In genomic region chr10:59901986-59902605, GRCm38 (mm10) we compare ENCODE assay signal across 9 mouse cellular contexts. TPM values are rescaled to one million over a fixed set of nuclear protein-coding genes. Genes with fewer than 3 reads are reported as not detected.
DNase-seq lines count a peak whose midpoint lies in the region; ATAC-seq lines count a peak whose summit lies in the region.
"Had no signal": no experiment of that assay in that cellular context is flagged by ENCODE, and none has a peak within 500 bp of the region (broad histone marks: within the 10 kb centered on the region; RNA-seq: fewer than 3 reads in every experiment).

No protein-coding gene starts in this region.

- H3K36me3 ChIP-seq in forebrain, embryonic 13.5 days (ENCODE audit: poor library complexity, severe bottlenecking): no peaks in the 10 kb centered on the region
- no peaks in the 10 kb centered on the region for H3K36me3 ChIP-seq in forebrain, embryonic 11.5 days (ENCODE audit: control insufficient read depth, insufficient read depth, low read length)
- peaks cover 12% of the 10 kb centered on the region for H3K36me3 ChIP-seq in limb, embryonic 13.5 days

- no peaks in the 10 kb centered on the region for H3K27me3 ChIP-seq in forebrain, embryonic 13.5 days
- H3K27me3 ChIP-seq in forebrain, embryonic 11.5 days (ENCODE audit: control insufficient read depth, insufficient read depth, low read length): no peaks in the 10 kb centered on the region
- no peaks in the 10 kb centered on the region for H3K27me3 ChIP-seq in limb, embryonic 13.5 days

- 59% methylated on average over 8 of the region's 8 CpGs for WGBS in forebrain, embryonic 13.5 days
- WGBS in forebrain, embryonic 11.5 days: 81% methylated on average over 8 of the region's 8 CpGs
- 65% methylated on average over 8 of the region's 8 CpGs for WGBS in limb, embryonic 13.5 days

- no peak for DNase-seq in forebrain, embryonic 11.5 days (ENCODE audit: low spot score)
- peak; percentile 39 to 47 for DNase-seq in right cerebral cortex, adult 2 months (ENCODE audit: low spot score in 2 of 2)
- DNase-seq in right cerebral cortex, postnatal 10 days (ENCODE audit: low spot score in 2 of 2): no peak
- DNase-seq in thymus, postnatal 36 days: peak; percentile 73 to 85
- DNase-seq in frontal cortex, postnatal 10 days (ENCODE audit: low spot score in 2 of 2): no peak
- no peak for DNase-seq in ovary, adult 18-20 months (ENCODE audit: low spot score)

- H3K9me3 ChIP-seq in forebrain, embryonic 13.5 days (replicated peaks): no peaks in the 10 kb centered on the region
- H3K9me3 ChIP-seq in forebrain, embryonic 11.5 days (ENCODE audit: control insufficient read depth, low read length): no peaks in the 10 kb centered on the region
- no peaks in the 10 kb centered on the region for H3K9me3 ChIP-seq in limb, embryonic 13.5 days
- H3K9me3 ChIP-seq: G1E had no signal

- H3K4me3 ChIP-seq in forebrain, embryonic 13.5 days: no peak overlapping the region
- no peak overlapping the region for H3K4me3 ChIP-seq in forebrain, embryonic 11.5 days (ENCODE audit: low read depth, low read length)
- no peak overlapping the region for H3K4me3 ChIP-seq in limb, embryonic 13.5 days

- peak overlapping the region; percentile 12; the same call in 1 of the 2 replicates for H3K9ac ChIP-seq in forebrain, embryonic 13.5 days
- H3K9ac ChIP-seq in forebrain, embryonic 11.5 days (ENCODE audit: low read length): no peak overlapping the region
- peak overlapping the region; percentile 21; the same call in 1 of the 2 replicates for H3K9ac ChIP-seq in limb, embryonic 13.5 days

- peaks cover 64% of the 10 kb centered on the region for H3K4me1 ChIP-seq in forebrain, embryonic 13.5 days
- peaks cover 33% of the 10 kb centered on the region for H3K4me1 ChIP-seq in forebrain, embryonic 11.5 days (replicated peaks; ENCODE audit: control insufficient read depth, insufficient read depth, low read length)
- peaks cover 69% of the 10 kb centered on the region for H3K4me1 ChIP-seq in limb, embryonic 13.5 days

- no peak overlapping the region for H3K4me2 ChIP-seq in forebrain, embryonic 13.5 days
- H3K4me2 ChIP-seq in forebrain, embryonic 11.5 days (ENCODE audit: low read depth, low read length, severe bottlenecking): no peak overlapping the region
- no peak overlapping the region for H3K4me2 ChIP-seq in limb, embryonic 13.5 days (replicated peaks)

- ATAC-seq in forebrain, embryonic 13.5 days: no peak
- no peak for ATAC-seq in forebrain, embryonic 11.5 days (replicated peaks; ENCODE audit: low FRiP score)
- ATAC-seq in limb, embryonic 13.5 days (ENCODE audit: low FRiP score, low read depth): no peak

- no peak overlapping the region; the same call in none of the 2 replicates for H3K27ac ChIP-seq in forebrain, embryonic 13.5 days
- no peak overlapping the region for H3K27ac ChIP-seq in forebrain, embryonic 11.5 days (ENCODE audit: low read depth, low read length)
- H3K27ac ChIP-seq in limb, embryonic 13.5 days: peak overlapping the region; percentile 63; the same call in 1 of the 2 replicates

RNA-seq across cellular contexts. Expression of gene Dnajb12, which starts 22.7 kb away (rescaled TPM):
- polyA plus RNA-seq in forebrain, embryonic 13.5 days (2015; fragmentation: Nextera tagmentation; extraction: Ambion mirVana): 16.9 and 18.4 TPM in 2 replicates
- polyA plus RNA-seq in forebrain, embryonic 11.5 days (2014; fragmentation: Nextera tagmentation; extraction: Ambion mirVana): 25.3 and 26.5 TPM in 2 replicates
- 19.3 and 20.1 TPM in 2 replicates for polyA plus RNA-seq in limb, embryonic 13.5 days (2015; fragmentation: Nextera tagmentation; extraction: Ambion mirVana)

RNA-seq across cellular contexts. Expression of gene Ddit4, which starts 49.5 kb away (rescaled TPM):
- polyA plus RNA-seq in forebrain, embryonic 13.5 days (2015; fragmentation: Nextera tagmentation; extraction: Ambion mirVana): 69.3 and 71.3 TPM in 2 replicates
- 7.4 and 9.5 TPM in 2 replicates for polyA plus RNA-seq in forebrain, embryonic 11.5 days (2014; fragmentation: Nextera tagmentation; extraction: Ambion mirVana)
- 75.9 and 77.0 TPM in 2 replicates for polyA plus RNA-seq in limb, embryonic 13.5 days (2015; fragmentation: Nextera tagmentation; extraction: Ambion mirVana)

Comparison
In these comparisons a context has a peak if more than half of its experiments do, and no peak if none do; other contexts are left out.
1. DNase-seq: peak in right cerebral cortex, adult 2 months (2 of 2) and thymus, postnatal 36 days (2 of 2); none in forebrain, embryonic 11.5 days (single experiment), right cerebral cortex, postnatal 10 days (0 of 2), frontal cortex, postnatal 10 days (0 of 2) and ovary, adult 18-20 months (single experiment).